8 mouse cellular contexts compared by ENCODE assay signal in the genomic region with DNA sequence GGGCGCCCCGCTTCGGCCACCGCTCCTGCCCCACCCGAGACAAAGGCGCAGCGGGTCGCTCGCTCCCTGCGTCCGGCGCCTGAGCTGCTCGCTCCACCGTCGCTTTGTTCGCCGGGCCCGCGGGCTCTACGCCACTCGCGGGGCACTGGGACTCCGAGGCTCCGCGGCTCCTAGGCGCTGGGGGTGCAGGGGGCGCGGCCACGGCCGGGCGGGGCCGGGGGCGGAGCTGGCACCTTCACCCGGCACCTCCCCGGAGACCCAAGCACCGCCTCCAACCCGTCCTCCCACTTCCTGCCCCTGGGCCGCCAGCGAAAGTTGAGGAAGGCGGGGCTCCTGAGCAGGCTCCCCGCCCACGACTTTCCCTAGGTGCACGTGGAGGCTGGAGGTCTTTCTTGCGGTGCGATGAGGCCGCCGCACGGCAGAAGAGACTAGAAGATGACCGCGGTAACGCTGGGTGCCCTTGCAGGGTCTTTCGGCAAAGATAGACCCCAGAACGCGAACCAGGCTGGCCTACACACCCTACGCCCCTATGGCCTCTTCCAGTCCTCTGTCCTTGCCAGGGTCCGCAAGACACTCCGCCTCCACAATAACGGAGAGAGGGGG. TPM values are rescaled to one million over a fixed set of nuclear protein-coding genes. Genes with fewer than 3 reads are reported as not detected.
A peak's percentile ranks its signal among the peaks of the same experiment; 100 is the strongest.
DNase-seq lines count a peak whose midpoint lies in the region; ATAC-seq and TF ChIP-seq lines count a peak whose summit lies in the region.

Gene Vav2, minus strand, starts transcription at position 179 of the 603 bp plus-strand sequence.

- TF ChIP-seq CTCF in ES-Bruce4 (IDR thresholded peaks at IDR 0.05; ENCODE audit: low read depth, low read length): peak; percentile 21
- TF ChIP-seq CTCF in stomach, postnatal 0 days (IDR thresholded peaks at IDR 0.05; ENCODE audit: low read depth): peak; percentile 29; the same call in 1 of the 2 replicates

- peak; percentile 92 for ATAC-seq in forebrain, embryonic 11.5 days (replicated peaks; ENCODE audit: low FRiP score)
- peak; percentile 94 for ATAC-seq in heart, embryonic 15.5 days (replicated peaks; ENCODE audit: insufficient number of reproducible peaks, insufficient read depth, low FRiP score, low read depth)
- peak; percentile 94 for ATAC-seq in liver, embryonic 16.5 days (ENCODE audit: low read depth)
- ATAC-seq in neural tube, embryonic 12.5 days (ENCODE audit: low FRiP score, low read depth): peak; percentile 85
- ATAC-seq in stomach, postnatal 0 days (ENCODE audit: low FRiP score, low TSS enrichment): peak; percentile 96

- WGBS in forebrain, embryonic 11.5 days: 0% methylated on average over 57 of the region's 58 CpGs
- under 1% methylated on average over 50 of the region's 58 CpGs for WGBS in heart, embryonic 15.5 days
- under 1% methylated on average over 57 of the region's 58 CpGs for WGBS in liver, embryonic 16.5 days (ENCODE audit: insufficient replicate concordance)
- 1% methylated on average over 58 of the region's 58 CpGs for WGBS in neural tube, embryonic 12.5 days
- WGBS in stomach, postnatal 0 days: under 1% methylated on average over 58 of the region's 58 CpGs

- H3K4me2 ChIP-seq in forebrain, embryonic 11.5 days (ENCODE audit: low read depth, low read length, severe bottlenecking): peak within 1 kb of the TSS; percentile 99
- H3K4me2 ChIP-seq in heart, embryonic 15.5 days: peak within 1 kb of the TSS; percentile 98
- peak within 1 kb of the TSS; percentile 97 for H3K4me2 ChIP-seq in liver, embryonic 16.5 days (ENCODE audit: low read depth, low read length)
- peak within 1 kb of the TSS; percentile 98 for H3K4me2 ChIP-seq in neural tube, embryonic 12.5 days (replicated peaks)
- H3K4me2 ChIP-seq in stomach, postnatal 0 days (replicated peaks; ENCODE audit: low read depth): peak within 1 kb of the TSS; percentile 97

- TF ChIP-seq EP300 in ES-Bruce4 (IDR thresholded peaks at IDR 0.05; ENCODE audit: insufficient read depth, low read depth, low read length): no peak
- TF ChIP-seq EP300 in stomach, postnatal 0 days (optimal IDR thresholded peaks at IDR 0.05): no peak

- no peaks in the 10 kb centered on the region for H3K36me3 ChIP-seq in ES-Bruce4 (ENCODE audit: control insufficient read depth, insufficient read depth, low read length, poor library complexity, severe bottlenecking)
- no peaks in the 10 kb centered on the region for H3K36me3 ChIP-seq in forebrain, embryonic 11.5 days (ENCODE audit: control insufficient read depth, insufficient read depth, low read length)
- H3K36me3 ChIP-seq in heart, embryonic 15.5 days: no peaks in the 10 kb centered on the region
- H3K36me3 ChIP-seq in liver, embryonic 16.5 days (ENCODE audit: control insufficient read depth, insufficient read depth): no peaks in the 10 kb centered on the region
- H3K36me3 ChIP-seq in neural tube, embryonic 12.5 days: no peaks in the 10 kb centered on the region
- H3K36me3 ChIP-seq in stomach, postnatal 0 days (ENCODE audit: control insufficient read depth, insufficient read depth, low read length): no peaks in the 10 kb centered on the region

- no peaks in the 10 kb centered on the region for H3K27me3 ChIP-seq in ES-Bruce4 (ENCODE audit: control insufficient read depth, insufficient read depth, low read length, poor library complexity, severe bottlenecking)
- no peaks in the 10 kb centered on the region for H3K27me3 ChIP-seq in forebrain, embryonic 11.5 days (ENCODE audit: control insufficient read depth, insufficient read depth, low read length)
- peaks cover 9% of the 10 kb centered on the region; the same call in 1 of the 2 replicates for H3K27me3 ChIP-seq in heart, embryonic 15.5 days
- H3K27me3 ChIP-seq in liver, embryonic 16.5 days (ENCODE audit: control insufficient read depth, insufficient read depth, low read depth, low read length): peaks cover 28% of the 10 kb centered on the region
- no peaks in the 10 kb centered on the region for H3K27me3 ChIP-seq in neural tube, embryonic 12.5 days (replicated peaks)
- no peaks in the 10 kb centered on the region for H3K27me3 ChIP-seq in stomach, postnatal 0 days (ENCODE audit: control insufficient read depth, insufficient read depth, low read length)

- peak within 1 kb of the TSS; percentile 88 for H3K9ac ChIP-seq in ES-Bruce4 (ENCODE audit: low read depth, poor library complexity, severe bottlenecking)
- H3K9ac ChIP-seq in forebrain, embryonic 11.5 days (ENCODE audit: low read length): peak within 1 kb of the TSS; percentile 95
- H3K9ac ChIP-seq in heart, embryonic 15.5 days: peak within 1 kb of the TSS; percentile 78
- peak within 1 kb of the TSS; percentile 72 for H3K9ac ChIP-seq in liver, embryonic 16.5 days (ENCODE audit: low read depth, low read length)
- peak within 1 kb of the TSS; percentile 95 for H3K9ac ChIP-seq in neural tube, embryonic 12.5 days
- H3K9ac ChIP-seq in stomach, postnatal 0 days (ENCODE audit: low read length): peak within 1 kb of the TSS; percentile 74

- peak; percentile 90 for DNase-seq in c-Kit-positive CD71-positive TER-119-negative erythroid progenitor cells, embryonic 14.5 days (ENCODE audit: low read depth)
- peak; percentile 97 for DNase-seq in forebrain, embryonic 11.5 days (ENCODE audit: low spot score)
- peak; percentile 94 to 97 for DNase-seq in kidney, postnatal 25 days
- DNase-seq in stomach, postnatal 0 days (ENCODE audit: low spot score): peak; percentile 97

- H3K9me3 ChIP-seq in ES-Bruce4 (replicated peaks; ENCODE audit: control insufficient read depth, insufficient read depth, low read length, poor library complexity, severe bottlenecking): no peaks in the 10 kb centered on the region
- H3K9me3 ChIP-seq in forebrain, embryonic 11.5 days (ENCODE audit: control insufficient read depth, low read length): no peaks in the 10 kb centered on the region
- no peaks in the 10 kb centered on the region for H3K9me3 ChIP-seq in heart, embryonic 15.5 days (replicated peaks)
- no peaks in the 10 kb centered on the region for H3K9me3 ChIP-seq in liver, embryonic 16.5 days (replicated peaks; ENCODE audit: control insufficient read depth, low read length)
- H3K9me3 ChIP-seq in neural tube, embryonic 12.5 days: no peaks in the 10 kb centered on the region
- no peaks in the 10 kb centered on the region for H3K9me3 ChIP-seq in stomach, postnatal 0 days (ENCODE audit: control insufficient read depth, low read length)

- TF ChIP-seq POLR2A in ES-Bruce4 (IDR thresholded peaks at IDR 0.05; ENCODE audit: insufficient read depth, low read length): no peak

- H3K4me3 ChIP-seq in ES-Bruce4 (ENCODE audit: low read depth, low read length): peak within 1 kb of the TSS; percentile 83
- peak within 1 kb of the TSS; percentile 70 for H3K4me3 ChIP-seq in forebrain, embryonic 11.5 days (ENCODE audit: low read depth, low read length)
- H3K4me3 ChIP-seq in heart, embryonic 15.5 days: peak within 1 kb of the TSS; percentile 89
- H3K4me3 ChIP-seq in liver, embryonic 16.5 days (ENCODE audit: low read depth, low read length): peak within 1 kb of the TSS; percentile 77
- H3K4me3 ChIP-seq in neural tube, embryonic 12.5 days: peak within 1 kb of the TSS; percentile 97
- H3K4me3 ChIP-seq in stomach, postnatal 0 days (ENCODE audit: low read depth, low read length): peak within 1 kb of the TSS; percentile 76

- H3K4me1 ChIP-seq in ES-Bruce4 (ENCODE audit: control insufficient read depth, insufficient read depth, low read length): peaks cover 7% of the 10 kb centered on the region
- peaks cover 15% of the 10 kb centered on the region for H3K4me1 ChIP-seq in forebrain, embryonic 11.5 days (replicated peaks; ENCODE audit: control insufficient read depth, insufficient read depth, low read length)
- peaks cover 45% of the 10 kb centered on the region for H3K4me1 ChIP-seq in heart, embryonic 15.5 days (replicated peaks)
- H3K4me1 ChIP-seq in liver, embryonic 16.5 days (ENCODE audit: control insufficient read depth, low read depth, low read length): peaks cover 25% of the 10 kb centered on the region
- H3K4me1 ChIP-seq in neural tube, embryonic 12.5 days: peaks cover 47% of the 10 kb centered on the region
- H3K4me1 ChIP-seq in stomach, postnatal 0 days (replicated peaks; ENCODE audit: control insufficient read depth, insufficient read depth): peaks cover 3% of the 10 kb centered on the region; the same call in 1 of the 2 replicates

- no peak within 1 kb of the TSS for H3K27ac ChIP-seq in ES-Bruce4 (ENCODE audit: insufficient read depth, low read length)
- peak within 1 kb of the TSS; percentile 88 for H3K27ac ChIP-seq in forebrain, embryonic 11.5 days (ENCODE audit: low read depth, low read length)
- peak within 1 kb of the TSS; percentile 71 for H3K27ac ChIP-seq in heart, embryonic 15.5 days
- H3K27ac ChIP-seq in liver, embryonic 16.5 days (ENCODE audit: low read length): peak within 1 kb of the TSS; percentile 73
- H3K27ac ChIP-seq in neural tube, embryonic 12.5 days: peak within 1 kb of the TSS; percentile 86
- H3K27ac ChIP-seq in stomach, postnatal 0 days (replicated peaks): peak within 1 kb of the TSS; percentile 84

RNA-seq across cellular contexts. Expression of gene Vav2, which starts in this region (rescaled TPM):
- polyA plus RNA-seq in ES-Bruce4 (2011; ENCODE audit: insufficient read depth, insufficient read length, low read depth, missing spikeins): 24.6 and 26.2 TPM in 2 replicates
- 12.7 and 15.7 TPM in 2 replicates for polyA plus RNA-seq in forebrain, embryonic 11.5 days (2014; fragmentation: Nextera tagmentation; extraction: Ambion mirVana)
- 3.1 and 4.8 TPM in 2 replicates for polyA plus RNA-seq in heart, embryonic 15.5 days (2015; fragmentation: Nextera tagmentation; extraction: Ambion mirVana)
- polyA plus RNA-seq in liver, embryonic 16.5 days (2015; fragmentation: Nextera tagmentation; extraction: Ambion mirVana): 4.9 and 5.9 TPM in 2 replicates
- 25.3 and 29.9 TPM in 2 replicates for polyA plus RNA-seq in neural tube, embryonic 12.5 days (2016; fragmentation: Nextera tagmentation; extraction: Ambion mirVana)
- polyA plus RNA-seq in stomach, postnatal 0 days (2015; fragmentation: Nextera tagmentation; extraction: Ambion mirVana): 2.7 and 2.9 TPM in 2 replicates
